Mouse (Mus musculus) hematopoietic stem cell, adult 5-6 weeks (primary cell): ENCODE results near the gene Tmtc1. TPM values are rescaled to one million over a fixed set of nuclear protein-coding genes. Genes with fewer than 3 reads are reported as not detected.

ENCODE experiments used
- ATAC-seq, 2 experiments: fragments of 125-278 bp in 1 of 2; replicated peaks in 1 of 2; 2 replicates each; pipeline ENCODE4 v1.8.0; 2016 to 2017; ENCODE audit warnings: inconsistent platforms in 2 of 2, mild to moderate bottlenecking in 2 of 2, moderate number of reproducible peaks in 2 of 2, low read depth in 1 of 2, moderate TSS enrichment in 1 of 2; ENCODE audit not compliant: low FRiP score in 2 of 2, poor library complexity in 2 of 2, severe bottlenecking in 2 of 2, insufficient read depth in 1 of 2, low TSS enrichment in 1 of 2
- total RNA-seq: library from RNA; stranded (forward); fragments of 172-1452, 232-1000 nt; gene quantifications from 2 replicates; pipeline ENCODE4 v1.2.3, GENCODE M21; 2017

Tmtc1 gene
- total RNA-seq, 1 experiment from 2014 or later: 0.55 TPM

DNA sequence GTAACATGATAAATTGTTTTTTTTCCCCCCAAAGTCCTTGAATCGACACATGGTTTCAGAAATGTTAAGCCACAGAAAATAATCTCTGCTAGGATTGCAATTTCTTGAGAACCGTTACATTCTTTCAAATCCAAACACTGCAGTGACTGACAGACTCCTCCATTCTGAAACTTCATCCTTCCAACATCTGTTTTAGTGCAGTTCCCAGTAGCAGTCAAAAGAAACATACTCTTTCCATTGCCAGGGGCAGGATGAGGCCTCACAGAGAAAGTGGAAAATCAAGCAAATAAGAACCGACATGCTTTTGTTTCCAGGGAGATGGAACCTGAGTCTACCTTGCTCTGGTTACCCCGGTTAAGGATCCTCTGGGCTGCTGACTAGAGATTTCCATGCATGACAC, 147.1 kb downstream of the Tmtc1 start:
- no peak for ATAC-seq

DNA sequence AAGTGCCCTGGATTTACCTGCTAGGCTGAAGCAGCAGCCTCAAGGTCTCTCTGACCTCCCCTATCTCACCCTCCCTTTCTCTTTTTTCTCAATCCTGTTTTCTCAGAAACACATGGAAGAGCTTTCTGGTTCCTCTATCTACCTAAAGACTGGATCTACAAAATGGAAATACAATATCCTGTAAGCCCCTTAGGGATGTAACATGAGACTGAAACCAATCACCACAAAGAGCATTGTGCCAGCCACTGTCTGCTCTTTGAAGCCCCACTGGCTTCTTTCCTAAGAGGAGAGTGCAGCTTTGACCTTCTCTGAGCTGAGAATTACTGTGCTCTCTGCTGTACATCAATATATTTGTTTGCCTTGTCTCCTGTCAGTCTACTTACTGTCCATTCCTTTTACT, 147.8 kb downstream of the Tmtc1 start:
- no peak for ATAC-seq

GRCm38 (mm10) chr6:148294506-148294905, 149.7 kb downstream of the Tmtc1 start:
- no peak for ATAC-seq

- ATAC-seq: no peak
Measured at GRCm38 (mm10) chr6:148290865-148291264, 153.3 kb downstream of the Tmtc1 start.

DNA sequence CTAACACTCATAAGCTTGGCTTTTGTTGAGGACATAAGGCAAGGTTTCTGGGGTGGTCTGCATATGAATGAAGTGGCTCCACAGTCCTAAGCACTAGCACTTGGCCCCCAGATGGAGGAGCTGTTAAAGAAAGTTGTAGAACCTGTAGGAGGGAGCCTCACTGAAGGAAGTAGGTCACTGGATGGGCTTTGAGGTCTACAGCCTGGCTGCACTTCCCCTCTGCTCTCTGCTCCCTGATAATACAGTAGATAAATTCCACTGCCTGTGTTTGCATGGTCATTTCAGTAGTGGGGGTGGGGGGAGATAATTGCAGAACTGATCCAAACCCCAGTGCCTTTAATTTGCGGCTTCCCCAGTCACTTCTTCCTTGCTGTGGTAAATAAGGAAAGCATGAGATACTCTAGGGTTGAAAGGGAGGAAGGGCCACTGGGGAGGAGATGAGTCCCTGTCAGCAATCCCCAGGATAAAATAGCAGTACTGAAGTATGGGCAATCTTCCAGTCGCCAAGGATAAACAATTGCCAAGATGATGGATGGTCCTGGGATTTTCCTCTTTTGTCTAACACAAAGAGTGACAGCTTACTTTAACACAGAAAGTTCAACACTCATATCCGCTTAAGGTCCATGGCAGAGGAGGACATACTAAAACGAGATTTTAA, 160.8 kb downstream of the Tmtc1 start:
- ATAC-seq: peak; percentile 81 to 91

GRCm38 (mm10) chr6:148279240-148279639, 164.9 kb downstream of the Tmtc1 start:
- no peak for ATAC-seq

- ATAC-seq: no peak
Measured at GRCm38 (mm10) chr6:148276418-148276817, 167.8 kb downstream of the Tmtc1 start.

DNA sequence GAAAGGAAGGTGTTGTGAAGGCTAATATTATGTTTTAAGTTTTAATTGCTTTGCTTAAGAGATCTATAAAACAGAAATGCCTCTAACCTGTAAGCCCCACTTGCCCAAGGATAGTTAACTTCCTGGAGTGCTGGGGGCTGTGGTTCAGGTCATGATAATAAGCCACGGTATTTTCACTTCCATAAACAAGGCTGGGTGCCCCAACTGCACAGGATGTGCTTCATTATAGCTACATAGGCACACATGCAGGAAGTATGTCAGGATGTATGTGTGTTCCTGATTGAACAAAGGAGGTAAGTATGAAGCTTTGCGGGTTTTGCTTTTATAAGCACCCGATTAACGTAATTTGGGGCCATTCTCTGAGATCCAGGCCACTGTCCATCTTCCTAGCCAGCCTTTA, 169.1 kb downstream of the Tmtc1 start:
- ATAC-seq: peak; percentile 63 to 79

- ATAC-seq: no peak
Measured at GRCm38 (mm10) chr6:148260729-148261101, 183.5 kb downstream of the Tmtc1 start.

- ATAC-seq: no peak
Measured at GRCm38 (mm10) chr6:148259979-148260728, 184.0 kb downstream of the Tmtc1 start.

DNA sequence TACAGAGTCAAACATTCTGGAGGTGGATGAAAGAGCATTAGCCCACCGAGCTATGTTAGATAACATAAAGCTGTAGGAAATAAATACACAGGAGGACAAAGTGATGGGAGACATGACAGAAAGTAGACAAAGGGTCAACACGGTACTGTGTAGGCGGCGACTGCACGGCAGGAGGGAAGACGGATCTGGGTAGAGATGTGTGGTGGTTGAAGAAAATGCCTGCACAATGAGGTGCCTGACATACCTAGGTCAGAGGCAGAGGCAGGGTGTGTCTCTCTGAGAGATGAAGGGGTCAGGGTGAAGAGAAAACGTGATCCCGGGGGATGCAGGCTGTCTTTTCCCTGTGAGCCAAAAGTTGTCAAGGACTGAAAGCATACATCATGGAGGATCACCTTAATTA, 185.1 kb downstream of the Tmtc1 start:
- no peak for ATAC-seq

DNA sequence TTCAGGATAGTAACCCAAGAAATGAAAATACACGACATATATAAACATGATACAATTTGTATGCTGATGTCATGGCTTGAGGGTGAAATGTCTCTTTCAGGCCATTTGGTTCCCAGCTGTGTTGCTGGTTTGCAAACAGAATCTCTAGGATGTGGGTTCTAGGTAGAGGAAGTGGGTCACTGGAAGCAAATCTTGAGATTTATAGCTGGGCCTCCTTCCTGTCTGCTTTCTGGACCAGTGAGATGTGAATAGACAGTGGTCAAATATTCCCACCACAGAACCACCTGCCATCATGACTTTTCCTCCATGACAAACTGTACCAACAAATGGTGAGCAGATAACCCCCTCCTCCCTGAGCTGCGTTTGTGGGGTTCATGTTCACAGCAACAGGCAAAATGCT, 186.4 kb downstream of the Tmtc1 start:
- ATAC-seq: peak; percentile 85 to 95

DNA sequence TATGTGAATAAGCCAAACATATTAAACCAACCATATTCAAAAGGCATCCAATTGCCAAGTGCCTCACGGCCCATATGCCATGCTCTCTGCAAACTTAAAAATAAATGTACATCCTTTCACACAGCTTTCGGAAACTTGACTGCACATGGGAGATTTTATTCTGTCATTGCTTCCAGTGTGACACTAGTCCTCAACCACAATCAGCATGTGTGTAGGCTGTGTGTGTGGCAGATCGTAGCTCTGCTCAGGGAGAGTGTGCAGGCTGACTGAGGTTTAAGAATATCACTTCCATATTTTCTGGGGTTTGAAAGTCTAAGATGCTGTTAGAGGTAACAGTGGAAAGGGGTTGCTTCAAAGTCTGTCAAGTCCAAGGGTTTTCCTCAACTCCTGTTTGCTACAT, 188.1 kb downstream of the Tmtc1 start:
- ATAC-seq: 0 out of 4 replicates have a peak, but pooled peaks of 1 of the 2 experiments have one; percentile 23

- no peak for ATAC-seq
Measured at GRCm38 (mm10) chr6:148255395-148256053, 188.7 kb downstream of the Tmtc1 start.

DNA sequence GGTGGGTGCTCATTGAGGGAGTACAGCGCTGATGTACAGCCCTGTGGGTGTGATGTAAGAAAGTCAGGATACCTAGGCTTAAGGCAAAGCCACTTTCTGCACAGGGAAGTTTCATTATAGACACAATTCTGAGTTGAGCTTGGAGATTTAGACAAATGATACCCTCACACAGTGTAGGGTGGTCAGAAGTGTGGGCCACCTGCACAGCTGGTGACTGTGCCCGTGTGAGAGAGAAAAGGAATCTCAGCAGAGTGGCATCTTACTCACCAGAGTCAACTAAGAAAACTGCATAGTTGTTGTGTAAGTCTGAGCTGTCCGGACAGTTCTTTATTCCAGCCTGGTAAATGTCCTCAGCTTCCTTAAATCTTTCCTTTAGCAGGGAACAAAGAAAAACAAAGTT, 195.0 kb downstream of the Tmtc1 start:
- ATAC-seq: no peak

- peak in 1 of 2 experiments; percentile 58; a peak in 2 of 4 replicates for ATAC-seq
Measured at GRCm38 (mm10) chr6:148248625-148249024, 195.6 kb downstream of the Tmtc1 start.

GRCm38 (mm10) chr6:148246544-148246943, 197.6 kb downstream of the Tmtc1 start:
- ATAC-seq: no peak

- no peak for ATAC-seq
Measured at GRCm38 (mm10) chr6:148244836-148245235, 199.4 kb downstream of the Tmtc1 start.
